Mouse (Mus musculus) heart, embryonic 15.5 days (tissue): ENCODE measurements around the gene Cts3. TPM values are rescaled to one million over a fixed set of nuclear protein-coding genes. Genes with fewer than 3 reads are reported as not detected.
"Not testable (repeated sequence)": the region's sequence is repeated elsewhere in the genome, so short reads cannot be mapped to it uniquely, and the experiment has no call there.

Source experiments
- ATAC-seq: fragments of 200-750 bp; cut with Nextera tagmentation; replicated peaks from 2 replicates; pipeline ENCODE4 v1.8.0; 2017; ENCODE audit warnings: low read depth, moderate TSS enrichment; ENCODE audit not compliant: insufficient number of reproducible peaks, insufficient read depth, low FRiP score
- H3K27ac ChIP-seq: fragments of 300-500 bp; sonication (generic); 2 replicates; pipeline ENCODE4 v1.5.1; 2015; ENCODE audit warnings: mild to moderate bottlenecking, inconsistent platforms
- H3K27me3 ChIP-seq: fragments of 300-500 bp; sonication (generic); 2 replicates; pipeline ENCODE4 v1.6.1; 2015; ENCODE audit warnings: inconsistent platforms
- H3K36me3 ChIP-seq: fragments of 300-500 bp; sonication (generic); 2 replicates; pipeline ENCODE4 v1.6.1; 2015; ENCODE audit warnings: mild to moderate bottlenecking, inconsistent platforms
- H3K4me1 ChIP-seq: fragments of 300-500 bp; sonication (generic); replicated peaks from 2 replicates; pipeline ENCODE4 v1.6.1; 2015; ENCODE audit warnings: inconsistent platforms
- H3K4me2 ChIP-seq: fragments of 300-500 bp; sonication (generic); 2 replicates; pipeline ENCODE4 v1.6.1; 2015; ENCODE audit warnings: inconsistent platforms, mild to moderate bottlenecking, moderate library complexity
- H3K4me3 ChIP-seq: fragments of 300-500 bp; sonication (generic); 2 replicates; pipeline ENCODE4 v1.5.1; 2015; ENCODE audit warnings: mild to moderate bottlenecking, inconsistent platforms
- H3K9ac ChIP-seq: fragments of 300-500 bp; sonication (generic); 2 replicates; pipeline ENCODE4 v1.6.1; 2015; ENCODE audit warnings: mild to moderate bottlenecking, inconsistent platforms
- H3K9me3 ChIP-seq: fragments of 300-500 bp; sonication (generic); replicated peaks from 2 replicates; pipeline ENCODE4 v1.6.1; 2016; ENCODE audit warnings: inconsistent platforms
- WGBS: fragments of 180-500 bp; shearing (Covaris S2); methylation state at CpG from one replicate; pipeline ENCODE4 v1.1.7; 2015; ENCODE audit warnings: mixed read lengths; 5-methylcytosine and 5-hydroxymethylcytosine counted together
- polyA plus RNA-seq: library from polyadenylated mRNA; unstranded; fragments of >200 nt; fragmentation: Nextera tagmentation; extraction: Ambion mirVana; gene quantifications from 2 replicates; pipeline ENCODE4 v1.2.1, GENCODE M21; 2015

Cts3 gene
- not detected in 2 replicates for polyA plus RNA-seq

DNA sequence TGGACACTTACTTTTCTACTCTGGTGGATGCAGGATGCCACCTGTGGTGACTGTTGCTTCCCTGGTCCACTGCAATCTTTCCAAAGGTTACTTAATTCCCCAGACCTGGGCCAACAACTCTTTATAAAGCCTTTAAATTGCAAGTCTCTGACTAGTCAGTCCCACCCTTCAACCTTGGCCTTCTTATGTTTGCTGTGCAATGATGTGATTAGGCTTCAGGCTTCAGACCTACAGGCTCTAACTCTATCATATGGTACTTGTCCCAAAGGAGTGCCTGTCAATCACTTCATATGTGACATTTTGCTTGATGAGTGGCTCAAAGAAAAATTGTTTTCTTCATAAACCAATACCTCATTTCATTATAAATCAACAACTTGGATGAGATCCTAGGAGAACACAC is at the start of gene Cts3:
Gene Cts3, minus strand, starts transcription at position 101 of the 400 bp plus-strand sequence.
- H3K9me3 ChIP-seq, result peaks cover 10% of the 10 kb centered on the region; the same call in 1 of the 2 replicates
- no peak for ATAC-seq

DNA sequence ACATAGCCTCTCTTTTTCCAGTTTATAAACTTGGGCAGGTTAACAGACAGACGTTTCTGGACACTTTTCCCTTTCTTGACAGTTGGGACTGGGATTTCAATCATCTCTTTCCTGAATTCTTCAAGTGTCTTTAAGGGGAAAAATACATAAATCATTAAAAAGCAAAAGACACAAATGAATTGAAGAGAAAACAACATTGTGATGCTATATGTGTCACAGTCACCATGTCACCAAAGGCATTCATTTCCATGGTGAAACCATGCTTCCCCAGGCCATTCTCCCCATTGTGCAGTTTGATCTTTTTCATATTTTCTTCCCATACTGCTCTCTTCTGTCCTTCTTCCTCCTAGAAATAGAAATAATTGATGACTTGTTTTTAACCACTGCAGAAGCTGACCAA is 1.9 kb downstream of the Cts3 start, which contains the start of gene Gm49352:
Gene Gm49352, minus strand, starts transcription at position 101 of the 400 bp plus-strand sequence.
- 29% methylated on average over 1 of the region's 1 CpGs for WGBS
- H3K27ac ChIP-seq, H3K36me3 ChIP-seq: not testable (repeated sequence)

More for the DNA sequence above, at the start of gene Cts3:
- Histone ChIP-seq H3K36me3 (no peaks in the 10 kb centered on the region), H3K4me2 (no peak within 1 kb of the TSS), H3K4me1 (no peaks in the 10 kb centered on the region), H3K4me3 (no peak within 1 kb of the TSS), H3K27me3 (no peaks in the 10 kb centered on the region), H3K9ac (no peak within 1 kb of the TSS), H3K27ac (no peak within 1 kb of the TSS)

DNA sequence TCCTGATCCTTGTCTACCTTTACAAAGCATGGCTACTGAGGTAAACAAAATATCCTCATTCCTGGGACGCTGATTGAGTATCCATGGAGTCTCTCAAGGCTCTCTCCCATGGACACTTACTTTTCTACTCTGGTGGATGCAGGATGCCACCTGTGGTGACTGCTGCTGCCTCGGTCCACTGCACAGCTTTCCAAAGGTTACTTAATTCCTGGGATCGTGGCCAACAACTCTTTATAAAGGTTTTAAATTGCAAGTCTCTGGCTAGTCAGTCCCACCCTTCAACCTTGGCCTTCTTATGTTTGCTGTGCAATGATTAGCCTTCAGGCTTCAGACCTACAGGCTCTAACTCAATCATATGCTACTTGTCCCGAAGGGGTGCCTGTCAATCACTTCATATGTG is 28.3 kb downstream of the Cts3 start, which contains the start of gene Ctsm:
Gene Ctsm, minus strand, starts transcription at position 209 of the 400 bp plus-strand sequence.
- no peak within 1 kb of the TSS for H3K27ac ChIP-seq
- H3K4me2 ChIP-seq, result no peak within 1 kb of the TSS
- no peaks in the 10 kb centered on the region for H3K27me3 ChIP-seq
- no peak within 1 kb of the TSS for H3K9ac ChIP-seq
- 57% methylated on average over 4 of the region's 4 CpGs for WGBS
- H3K36me3 ChIP-seq, result no peaks in the 10 kb centered on the region
- ATAC-seq, result no peak
- H3K4me1 ChIP-seq, result no peaks in the 10 kb centered on the region
- H3K9me3 ChIP-seq, result peaks cover 5% of the 10 kb centered on the region; the same call in 1 of the 2 replicates
- H3K4me3 ChIP-seq, result no peak within 1 kb of the TSS

More for the DNA sequence above, 1.9 kb downstream of the Cts3 start, which contains the start of gene Gm49352:
- not testable (repeated sequence) for ATAC-seq, H3K9ac ChIP-seq, H3K9me3 ChIP-seq, H3K4me3 ChIP-seq, H3K4me1 ChIP-seq, H3K4me2 ChIP-seq, H3K27me3 ChIP-seq

Other genes starting within 250 kb of the Cts3 start
- not detected in 2 replicates for gene Cts7, start 211.9 kb downstream of the Cts3 start, polyA plus RNA-seq
- gene Ctsm, start 28.3 kb downstream of the Cts3 start, polyA plus RNA-seq, result not detected in 2 replicates
- gene Gm49352, start 2.0 kb downstream of the Cts3 start, polyA plus RNA-seq, result not detected in 2 replicates